Mouse (Mus musculus) CH12F3 (cell line): ENCODE measurements around the gene Sec24c.
"Not testable (repeated sequence)": the region's sequence is repeated elsewhere in the genome, so short reads cannot be mapped to it uniquely, and the experiment has no call there.

Source experiments
- in situ Hi-C: fragments of 300-500 bp; cut with MboI; formaldehyde crosslinking; loops from 2 replicates; pipeline ENCODE4 v1.14.3; 2020; ENCODE audit warnings: low sequenced_read_pairs

Sec24c gene

DNA sequence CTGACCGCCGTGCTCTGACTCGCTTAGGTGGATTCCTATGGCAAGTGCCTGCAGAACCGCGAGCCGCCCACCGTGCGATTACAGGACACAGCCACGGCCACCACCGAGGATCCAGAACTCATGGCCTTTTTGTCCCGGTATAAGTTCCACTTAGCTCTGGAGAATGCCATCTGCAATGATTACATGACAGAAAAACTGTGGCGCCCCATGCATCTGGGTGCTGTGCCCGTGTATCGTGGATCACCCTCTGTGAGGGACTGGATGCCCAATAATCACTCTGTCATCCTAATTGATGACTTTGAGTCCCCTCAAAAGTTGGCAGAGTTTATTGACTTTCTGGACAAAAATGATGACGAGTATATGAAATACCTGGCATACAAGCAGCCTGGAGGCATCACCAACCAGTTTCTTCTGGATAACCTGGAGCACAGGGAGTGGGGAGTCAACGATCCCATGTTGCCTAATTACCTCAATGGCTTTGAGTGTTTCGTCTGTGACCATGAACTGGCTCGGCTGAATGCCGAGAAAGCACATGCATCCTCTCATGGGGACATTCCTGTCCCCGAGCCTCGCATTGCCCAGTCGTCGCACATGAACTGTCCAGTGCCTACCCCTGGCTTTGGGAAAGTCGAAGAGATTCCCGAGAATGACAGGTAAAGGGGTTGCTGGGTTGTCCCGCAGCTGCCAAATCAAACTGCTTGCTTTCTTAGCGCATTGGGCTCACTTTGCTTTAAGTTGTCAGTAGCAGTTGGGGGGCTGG lies 21.8 kb downstream of the Sec24c start:
- in situ Hi-C loops, result no loop called here

DNA sequence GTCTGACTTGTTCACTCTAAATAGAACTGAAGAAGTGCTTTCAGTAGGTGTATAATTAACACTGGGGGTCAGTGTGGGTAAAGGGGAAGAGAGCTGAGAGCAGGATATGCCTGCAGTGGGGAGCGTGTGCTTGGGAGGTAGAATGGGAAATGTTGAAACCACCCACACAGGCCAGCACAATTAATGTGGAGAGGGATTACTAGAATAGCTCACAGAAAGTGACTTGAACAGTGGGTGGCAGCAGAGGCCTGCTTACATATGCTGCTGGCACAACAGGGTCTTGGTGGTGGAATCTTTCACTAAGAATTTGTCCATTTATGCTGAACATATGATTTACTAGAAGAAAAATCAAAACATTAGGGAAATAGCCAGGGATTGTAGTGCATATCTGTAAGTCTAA lies 22.9 kb downstream of the Sec24c start:
- in situ Hi-C loops, result no loop called here

DNA sequence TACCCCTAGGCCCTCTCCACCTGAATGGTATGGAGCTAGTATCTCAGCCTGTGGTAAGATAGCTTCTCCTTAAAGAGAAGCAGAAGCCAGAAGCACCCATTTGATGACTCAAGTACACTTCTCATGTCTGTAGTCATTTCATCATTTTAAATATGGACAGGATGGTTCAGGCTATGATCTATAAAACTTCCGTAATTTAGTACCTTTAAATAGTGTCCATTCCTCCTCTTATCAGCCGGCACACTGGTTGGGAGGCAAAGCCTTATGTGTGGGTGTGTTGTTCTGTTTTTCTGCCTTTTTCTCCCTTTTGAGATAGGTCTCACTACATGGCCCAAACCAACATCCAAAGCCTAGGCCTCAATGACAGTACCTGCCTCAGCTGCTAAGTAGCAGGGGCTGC lies 24.4 kb downstream of the Sec24c start:
- in situ Hi-C loops, result no loop called here

DNA sequence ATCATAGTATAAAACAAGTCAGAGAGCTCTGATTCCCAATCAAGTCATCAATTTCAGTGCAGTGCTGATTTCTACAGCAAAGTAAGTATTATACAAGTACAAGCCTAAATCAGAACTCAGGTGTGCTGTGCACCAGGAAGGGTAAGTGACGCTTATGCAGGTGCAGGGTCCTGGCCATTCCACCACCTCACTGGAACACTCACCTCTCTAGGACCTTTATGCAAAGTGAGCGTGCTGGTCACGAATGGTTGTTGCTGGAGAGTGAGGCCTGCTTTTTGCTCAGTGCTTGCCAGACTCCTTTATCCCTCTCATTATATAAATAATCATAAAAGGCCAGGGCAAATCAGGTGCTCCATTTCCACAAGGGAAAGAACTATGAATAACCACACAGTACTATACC lies 26.3 kb downstream of the Sec24c start:
- in situ Hi-C loops, result no loop called here

DNA sequence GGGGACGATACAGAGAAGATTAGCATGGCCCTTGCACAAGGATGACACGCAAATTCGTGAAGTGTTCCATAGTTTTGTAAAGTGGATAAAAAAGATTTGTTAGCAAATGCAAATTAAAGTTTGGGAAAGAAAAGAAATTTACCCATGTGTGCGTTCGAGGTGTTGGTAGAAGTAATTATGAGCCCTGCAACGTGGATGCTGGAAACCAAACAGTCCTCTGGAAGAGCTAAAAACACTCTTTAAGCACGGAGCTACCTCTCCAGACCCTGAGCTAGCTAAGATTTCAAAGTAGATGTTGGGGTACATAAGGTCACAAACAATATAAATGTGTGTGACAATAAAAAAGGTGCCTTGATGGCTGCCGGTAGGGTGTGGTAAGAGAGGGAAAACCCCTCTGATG lies 27.4 kb downstream of the Sec24c start:
- in situ Hi-C loops, result no loop called here

DNA sequence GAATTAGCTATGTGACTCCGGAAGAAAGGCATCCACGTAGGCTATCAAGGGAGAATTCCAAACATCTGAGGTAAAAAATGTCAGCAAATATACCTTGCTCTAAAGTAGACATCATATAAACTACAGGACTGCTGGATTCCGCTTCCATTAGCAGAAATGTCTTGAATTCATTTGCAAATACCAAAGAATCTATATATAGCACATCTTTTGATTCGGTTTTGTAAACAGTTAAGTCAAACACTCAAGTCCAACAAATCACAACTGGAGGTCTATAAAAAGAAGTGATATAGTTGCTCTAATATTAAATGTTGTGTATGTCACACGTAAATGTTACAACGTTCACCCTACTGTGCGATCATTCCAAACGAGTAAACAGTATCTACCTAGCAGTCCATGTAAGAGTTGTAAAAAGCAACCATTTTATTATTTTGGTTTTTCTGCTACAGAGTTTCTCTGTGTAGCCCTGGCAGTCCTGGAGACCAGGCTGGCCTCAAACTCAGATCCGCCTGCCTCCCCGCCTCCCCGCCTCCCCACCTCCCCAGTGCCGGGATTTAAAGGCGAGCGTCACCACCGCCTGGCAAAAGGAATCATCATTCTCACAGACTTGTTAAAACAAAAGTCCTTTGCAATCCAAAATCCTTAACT lies 28.1 kb downstream of the Sec24c start:
- in situ Hi-C loops, result no loop called here

DNA sequence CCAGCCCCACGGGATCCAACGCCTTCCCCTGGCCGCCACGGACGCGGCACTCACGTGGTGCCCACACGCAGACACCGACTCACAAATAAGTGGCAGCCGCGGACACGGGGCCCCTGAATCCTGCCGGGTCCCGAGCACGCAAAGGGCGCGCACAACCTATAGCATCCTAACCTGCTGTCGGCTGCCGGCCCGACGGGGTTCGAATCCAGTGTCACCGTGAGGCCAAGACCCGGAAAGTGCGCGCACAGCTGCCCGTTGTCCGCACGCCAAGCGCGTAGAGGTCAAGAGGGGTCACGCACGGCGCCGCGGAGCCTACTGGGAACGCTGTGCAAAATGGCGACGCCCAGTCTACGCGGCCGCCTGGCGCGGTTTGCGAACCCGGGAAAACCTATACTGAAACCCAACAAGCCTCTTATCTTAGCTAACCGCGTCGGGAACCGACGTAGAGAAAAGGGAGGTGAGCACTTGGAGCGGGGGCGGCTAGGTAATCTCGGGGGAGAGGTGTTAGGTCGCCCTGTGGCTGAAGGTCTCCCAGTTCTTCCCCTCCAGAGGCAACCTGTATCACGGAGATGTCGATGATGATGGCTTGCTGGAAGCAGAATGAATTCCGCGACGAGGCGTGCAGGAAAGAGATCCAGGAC lies 28.8 kb downstream of the Sec24c start, which contains the start of gene Chchd1:
Chchd1 (plus strand) TSS at position 266 of the 641 bp plus-strand sequence.
- in situ Hi-C loops, result no loop called here

DNA sequence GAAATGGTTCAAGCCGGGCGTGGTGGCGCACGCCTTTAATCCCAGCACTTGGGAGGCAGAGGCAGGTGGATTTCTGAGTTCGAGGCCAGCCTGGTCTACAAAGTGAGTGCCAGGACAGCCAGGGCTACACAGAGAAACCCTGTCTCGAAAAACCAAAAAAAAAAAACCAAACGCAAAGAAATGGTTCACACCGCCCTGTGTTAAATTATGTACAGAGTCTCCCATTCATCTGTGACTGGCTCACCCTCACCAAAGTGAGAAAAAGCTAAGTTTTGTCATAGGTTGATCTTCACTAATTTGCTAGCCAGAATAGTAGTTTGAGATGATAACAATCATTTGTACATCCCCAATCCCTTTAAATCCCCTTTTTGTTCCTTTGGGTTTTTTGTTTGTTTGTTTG lies 29.4 kb downstream of the Sec24c start:
- in situ Hi-C loops, result not testable (repeated sequence)

DNA sequence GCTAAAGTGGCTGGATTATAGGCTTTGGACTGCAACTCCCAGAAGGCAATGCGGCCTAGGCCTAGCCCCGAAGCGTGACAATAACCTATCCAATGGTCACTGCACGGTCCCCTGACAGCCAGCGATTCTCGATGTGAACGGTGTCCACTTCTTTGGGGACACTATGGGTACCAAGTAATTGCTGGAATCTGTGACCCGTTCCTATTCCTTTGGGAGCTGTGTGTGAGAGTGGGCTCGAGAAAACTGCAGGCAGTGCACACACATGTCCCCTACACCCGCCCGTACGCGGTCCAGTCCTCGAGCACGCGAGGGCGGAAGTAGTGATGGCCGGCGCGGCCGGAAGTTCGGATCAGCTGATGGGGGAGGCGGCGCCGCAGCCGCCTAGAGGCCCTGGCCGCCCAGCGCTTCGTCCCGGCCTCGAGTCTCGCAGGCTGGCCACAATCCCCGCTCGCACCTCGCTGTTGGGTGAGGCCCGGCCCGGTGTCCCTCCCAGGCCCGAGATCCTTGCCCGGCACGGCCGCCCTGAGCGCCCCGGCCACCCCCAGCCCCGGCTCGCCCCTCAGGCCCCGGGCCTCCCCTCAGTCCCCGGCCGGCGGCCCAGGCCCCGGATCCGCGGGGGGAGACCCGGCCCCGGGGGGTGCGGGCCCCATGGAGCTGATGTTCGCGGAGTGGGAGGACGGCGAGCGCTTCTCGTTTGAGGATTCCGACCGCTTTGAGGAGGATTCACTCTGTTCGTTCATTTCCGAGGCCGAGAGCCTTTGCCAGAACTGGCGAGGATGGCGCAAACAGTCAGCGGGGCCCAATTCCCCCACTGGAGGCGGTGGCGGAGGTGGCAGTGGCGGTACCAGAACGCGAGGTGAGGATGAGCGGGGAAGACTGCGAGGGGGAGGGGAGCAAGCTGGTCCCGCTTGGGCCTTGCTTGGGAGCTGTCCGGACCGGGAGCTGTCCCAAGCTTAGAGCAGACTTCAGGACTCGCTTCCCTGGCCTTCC lies 33.4 kb downstream of the Sec24c start, which contains the start of gene Zswim8:
Zswim8 (plus strand) TSS at position 352 of the 990 bp plus-strand sequence.
- in situ Hi-C loops, result no loop called here

DNA sequence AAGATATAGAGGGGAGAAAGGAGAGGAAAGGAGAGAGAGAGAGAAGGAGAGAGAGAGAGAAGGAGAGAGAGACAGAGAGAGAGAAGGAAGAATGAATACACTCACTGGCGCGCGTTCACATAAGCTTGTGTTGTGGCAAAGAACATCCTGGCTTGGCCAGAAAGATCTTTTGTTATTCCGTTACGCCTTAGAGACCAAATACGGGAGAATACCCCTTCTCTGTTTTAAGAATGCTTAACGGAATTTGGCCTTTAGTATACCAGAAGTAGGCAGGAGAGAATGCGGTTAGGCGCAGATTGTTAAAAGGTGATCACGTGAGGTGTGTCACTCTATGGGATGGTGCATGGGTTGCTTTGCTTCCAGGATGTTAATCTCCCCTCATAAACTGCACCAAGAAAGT lies 34.1 kb downstream of the Sec24c start:
- in situ Hi-C loops, result no loop called here

DNA sequence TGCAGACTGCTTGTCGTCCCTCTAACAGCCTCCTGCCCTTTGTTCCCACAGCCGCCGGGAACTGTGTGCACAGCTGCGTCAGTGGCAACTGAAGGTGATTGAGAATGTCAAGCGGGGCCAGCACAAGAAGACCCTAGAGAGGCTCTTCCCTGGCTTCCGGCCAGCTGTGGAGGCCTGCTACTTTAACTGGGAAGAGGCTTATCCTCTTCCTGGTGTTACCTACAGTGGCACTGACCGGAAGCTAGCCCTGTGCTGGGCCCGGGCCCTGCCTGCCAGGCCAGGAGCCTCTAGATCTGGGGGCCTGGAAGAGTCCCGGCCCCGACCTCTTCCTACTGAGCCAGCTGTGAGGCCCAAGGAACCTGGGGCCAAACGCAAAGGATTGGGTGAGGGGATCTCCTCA lies 39.7 kb downstream of the Sec24c start:
- in situ Hi-C loops, result no loop called here

DNA sequence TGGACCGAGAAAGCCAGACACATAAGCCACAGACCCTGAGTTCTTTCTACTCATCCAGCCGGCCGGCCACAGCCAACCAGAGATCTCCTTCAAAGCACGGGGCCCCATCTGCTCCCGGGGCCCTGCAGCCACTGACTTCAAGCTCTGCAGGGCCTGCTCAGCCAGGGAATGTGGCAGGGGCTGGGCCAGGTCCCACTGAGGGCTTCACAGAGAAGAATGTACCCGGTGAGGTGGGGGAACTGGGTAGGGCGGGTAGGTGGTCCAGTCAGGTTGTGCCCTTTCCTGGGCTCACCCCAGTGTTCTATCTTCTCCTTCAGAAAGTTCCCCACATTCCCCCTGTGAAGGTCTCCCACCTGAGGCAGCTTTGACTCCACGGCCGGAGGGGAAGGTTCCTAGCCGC lies 44.3 kb downstream of the Sec24c start:
- in situ Hi-C loops, result no loop called here

DNA sequence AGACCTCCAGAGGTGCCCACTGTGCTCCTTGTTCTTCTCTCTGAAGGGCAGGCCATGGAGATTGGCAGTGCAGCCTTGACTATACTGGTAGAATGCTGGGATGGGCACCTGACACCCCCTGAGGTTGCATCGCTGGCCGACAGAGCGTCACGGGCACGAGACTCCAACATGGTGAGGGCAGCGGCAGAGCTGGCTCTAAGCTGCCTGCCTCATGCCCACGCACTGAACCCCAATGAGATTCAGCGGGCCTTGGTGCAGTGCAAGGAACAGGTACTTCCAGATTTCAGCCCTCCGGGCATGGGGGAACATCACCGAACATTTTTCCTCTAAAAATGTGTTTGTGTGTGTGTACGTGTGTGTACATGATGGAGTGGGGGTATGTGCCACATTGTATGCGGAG lies 45.7 kb downstream of the Sec24c start:
- in situ Hi-C loops, result no loop called here

DNA sequence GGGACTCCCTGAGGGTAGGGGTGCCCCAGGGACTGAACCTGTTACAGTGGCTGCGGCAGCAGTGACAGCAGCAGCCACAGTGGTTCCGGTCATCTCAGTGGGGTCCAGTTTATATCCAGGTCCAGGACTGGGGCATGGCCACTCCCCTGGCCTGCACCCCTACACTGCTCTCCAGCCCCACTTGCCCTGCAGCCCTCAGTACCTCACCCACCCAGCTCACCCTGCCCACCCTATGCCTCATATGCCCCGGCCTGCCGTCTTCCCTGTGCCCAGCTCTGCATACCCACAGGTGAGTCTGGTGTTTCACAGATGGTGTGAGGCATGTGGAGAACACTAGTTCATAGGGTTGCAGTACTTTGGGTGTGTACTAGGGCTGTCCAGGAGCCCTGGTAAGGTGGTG lies 47.3 kb downstream of the Sec24c start:
- in situ Hi-C loops, result no loop called here

DNA sequence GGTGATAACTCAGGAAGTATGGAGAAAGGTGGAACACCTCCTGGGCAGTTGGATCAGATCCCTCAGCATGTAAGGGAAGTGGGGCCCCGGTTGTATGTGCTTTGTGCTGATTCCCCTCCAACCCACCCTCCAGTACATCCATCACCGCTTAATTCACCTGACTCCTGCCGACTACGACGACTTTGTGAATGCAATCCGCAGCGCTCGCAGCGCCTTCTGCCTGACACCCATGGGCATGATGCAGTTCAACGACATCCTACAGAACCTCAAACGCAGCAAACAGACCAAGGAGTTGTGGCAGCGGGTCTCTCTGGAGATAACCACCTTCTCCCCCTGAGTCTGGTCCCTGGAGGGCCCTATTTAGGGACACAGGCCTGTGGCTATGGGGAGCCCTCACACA lies 48.9 kb downstream of the Sec24c start:
- in situ Hi-C loops, result no loop called here

DNA sequence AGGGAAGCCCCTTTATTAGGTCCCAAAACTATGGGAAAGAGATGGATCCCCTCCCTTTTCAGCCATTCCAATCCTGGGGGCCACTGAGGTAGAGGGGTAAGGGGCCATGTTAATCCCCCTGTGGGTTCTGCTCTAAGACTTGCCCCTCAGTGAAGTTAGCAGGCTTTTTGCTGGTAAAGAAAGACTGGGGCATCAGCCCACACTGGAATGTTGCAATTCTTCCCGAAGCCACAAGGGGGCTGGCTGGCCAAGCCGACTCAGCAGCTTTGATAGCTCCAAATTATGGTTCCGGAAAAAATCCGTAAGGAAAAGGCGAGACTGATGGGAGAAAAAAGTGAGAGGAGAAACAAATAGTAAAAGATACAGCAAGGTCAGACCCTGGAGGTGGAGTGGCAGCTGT lies 49.9 kb downstream of the Sec24c start:
- in situ Hi-C loops, result no loop called here

DNA sequence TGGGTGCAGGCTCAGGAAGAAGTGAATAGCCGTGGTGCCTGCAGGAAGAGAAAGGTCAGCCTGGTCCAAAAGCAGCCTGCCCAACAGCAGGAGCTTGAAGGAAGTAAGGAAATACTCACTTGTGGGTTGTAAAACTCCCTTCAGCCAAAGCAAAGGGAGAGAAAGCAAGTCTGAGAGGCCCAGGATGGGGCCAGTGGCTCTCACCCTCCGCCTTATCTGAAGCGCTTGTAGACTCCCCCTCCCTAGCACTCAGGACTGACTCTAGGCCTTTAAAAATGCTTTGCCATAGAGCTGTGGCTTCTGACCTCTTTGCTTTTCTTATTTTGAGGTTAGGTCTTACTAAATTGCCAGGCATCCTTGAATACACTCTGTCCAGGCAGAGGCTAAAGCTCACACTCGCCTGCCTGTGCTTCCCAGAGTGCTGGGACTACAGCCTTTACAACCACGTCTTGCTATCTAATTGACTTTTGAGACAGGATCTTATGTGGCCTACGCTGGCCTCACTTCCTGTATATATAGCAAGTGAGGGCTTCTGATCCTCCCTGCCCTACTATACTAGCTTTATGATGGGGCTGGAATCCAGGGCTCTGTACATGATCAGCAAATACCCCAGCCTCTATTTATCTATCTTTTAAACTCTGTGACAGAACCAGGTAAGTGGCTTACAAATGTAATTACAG lies 51.7 kb downstream of the Sec24c start:
- in situ Hi-C loops, result no loop called here

DNA sequence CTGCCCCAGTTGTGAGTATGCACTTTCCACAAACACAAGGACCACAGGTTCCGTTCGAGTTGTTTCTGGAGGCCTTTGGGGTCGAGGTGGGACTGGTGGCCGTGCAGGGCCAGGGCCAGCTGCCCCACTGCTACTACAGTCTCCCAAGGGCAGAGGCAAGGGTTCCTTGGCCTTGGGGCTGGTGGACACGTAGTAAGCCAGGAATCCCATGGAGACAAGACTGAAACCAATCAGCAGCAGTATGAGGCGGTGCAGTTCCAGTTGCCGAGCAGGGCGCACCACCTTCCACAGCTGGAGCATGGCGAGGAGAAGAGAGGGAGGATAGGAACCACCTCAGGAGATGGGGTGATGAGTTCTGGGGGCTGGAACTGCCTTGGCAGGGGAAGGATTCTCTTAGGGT lies 55.8 kb downstream of the Sec24c start:
- in situ Hi-C loops, result no loop called here

DNA sequence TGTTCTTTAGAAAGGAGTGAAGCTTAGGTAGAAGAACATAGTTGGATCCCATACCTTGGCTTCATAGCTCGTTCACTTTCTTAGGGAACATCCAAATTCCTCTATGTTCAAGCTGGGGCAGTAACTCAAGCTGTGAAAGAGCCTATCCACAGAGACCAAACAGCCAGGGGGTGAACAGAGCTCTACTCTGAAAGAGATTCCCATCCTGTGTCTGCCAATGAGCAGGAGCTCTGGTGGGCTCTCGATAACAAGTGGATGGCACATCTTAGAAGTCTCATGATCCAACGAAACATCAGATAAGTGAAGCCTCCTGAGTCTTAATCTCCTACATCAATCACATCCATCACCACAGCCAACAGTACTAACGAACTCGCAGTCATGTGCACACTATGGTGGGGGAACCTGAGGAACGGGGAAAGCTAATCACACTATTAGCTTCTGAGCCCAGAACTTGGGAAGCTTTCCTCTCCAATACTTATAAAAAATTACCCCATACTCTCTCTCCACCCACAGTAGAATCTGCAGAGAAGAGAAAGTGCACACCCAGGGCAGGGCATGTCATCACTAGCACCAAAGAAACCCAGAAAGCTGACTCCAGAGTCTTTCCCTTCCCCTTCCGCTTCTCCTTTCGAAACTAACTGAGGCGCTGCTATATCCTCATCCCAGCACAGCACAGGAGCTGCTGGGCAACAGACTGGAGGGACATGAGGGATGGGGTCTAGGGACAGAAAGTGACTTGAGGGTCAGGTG lies 56.9 kb downstream of the Sec24c start:
- in situ Hi-C loops, result no loop called here
